Mouse (Mus musculus): ENCODE results near the gene Arpc4. TPM values are rescaled to one million over a fixed set of nuclear protein-coding genes. Genes with fewer than 3 reads are reported as not detected.

Gene Arpc4
- total and polyA plus RNA-seq, 3 experiments: 231 to 375 TPM; not detected in 1

DNA sequence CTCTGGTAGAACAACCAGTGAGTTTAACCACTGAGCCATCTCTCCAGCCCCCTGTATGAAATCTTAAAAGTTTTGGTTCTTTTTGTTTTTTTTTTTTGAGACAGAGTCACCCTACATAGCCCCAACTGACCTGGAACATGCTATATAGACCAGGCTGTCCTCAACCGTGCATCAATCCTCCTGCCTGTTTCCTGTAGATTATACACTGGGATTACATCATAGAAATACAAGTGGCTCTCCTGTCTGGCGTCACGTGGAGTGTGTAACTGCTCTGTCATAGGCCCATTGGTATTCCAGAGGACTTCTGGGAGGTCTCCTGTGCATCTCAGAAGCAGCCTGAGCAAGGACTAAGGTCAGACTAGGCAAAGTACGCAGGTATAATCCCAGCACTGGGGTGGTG is 45.1 kb downstream of the Arpc4 start (continued):
- TF ChIP-seq E2F4 (IDR thresholded peaks at IDR 0.05; ENCODE audit: borderline replicate concordance, low read depth, low read length) (no peak), HCFC1 (IDR thresholded peaks at IDR 0.05; ENCODE audit: low read depth, low read length) (0 out of 2 replicates have a peak, but pooled peaks have one; percentile 40)

- Histone ChIP-seq H3K27ac (ENCODE audit: control insufficient read depth, low read depth, low read length) (no peak overlapping the region), H3K79me2 (ENCODE audit: control insufficient read depth, insufficient read depth, low read length, poor library complexity) (no peaks in the 10 kb centered on the region), H3K4me1 (ENCODE audit: control insufficient read depth in 1 of 2, insufficient read depth in 2 of 2, low read length in 2 of 2) (peaks cover 6 to 16% of the 10 kb centered on the region in 2 experiments; a peak in 3 of 4 replicates), H3K9ac (ENCODE audit: control insufficient read depth, low read depth, low read length, poor library complexity, severe bottlenecking) (no peak overlapping the region), H3K4me3 (ENCODE audit: control insufficient read depth in 1 of 2, insufficient read depth in 1 of 2, low read depth in 2 of 2, low read length in 2 of 2) (no peak overlapping the region), H3K9me3 (replicated peaks; ENCODE audit: insufficient read depth, low read length) (no peaks in the 10 kb centered on the region), H3K36me3 (ENCODE audit: control insufficient read depth in 1 of 2, insufficient read depth in 2 of 2, low read length in 2 of 2) (peaks cover 0 to 3% of the 10 kb centered on the region in 2 experiments; a peak in 2 of 4 replicates), H3K27me3 (ENCODE audit: control insufficient read depth in 1 of 2, insufficient read depth in 2 of 2, low read length in 2 of 2) (no peaks in the 10 kb centered on the region)
- no peak for TF ChIP-seq TBP (IDR thresholded peaks at IDR 0.05; ENCODE audit: low read depth, low read length)
- TF ChIP-seq ELF1 (IDR thresholded peaks at IDR 0.05; ENCODE audit: low read depth, low read length): no peak
- no peak for TF ChIP-seq GABPA (IDR thresholded peaks at IDR 0.05; ENCODE audit: low read depth, low read length)
- no peak for TF ChIP-seq MXI1 (IDR thresholded peaks at IDR 0.05; ENCODE audit: low read depth, low read length)
- TF ChIP-seq POLR2AphosphoS2 (IDR thresholded peaks at IDR 0.05; ENCODE audit: low read length): no peak
- TF ChIP-seq ETS1 (IDR thresholded peaks at IDR 0.05; ENCODE audit: low read depth, low read length): no peak
- no peak for TF ChIP-seq MAZ (IDR thresholded peaks at IDR 0.05; ENCODE audit: low read depth, low read length)
- TF ChIP-seq CHD1 (IDR thresholded peaks at IDR 0.05; ENCODE audit: low read depth, low read length): no peak
- no peak for TF ChIP-seq NELFE (IDR thresholded peaks at IDR 0.05; ENCODE audit: low read depth, low read length)
- TF ChIP-seq USF2 (IDR thresholded peaks at IDR 0.05; ENCODE audit: borderline replicate concordance in 1 of 2, insufficient read depth in 1 of 2, low read depth in 1 of 2, low read length in 2 of 2): no peak
- DNase-seq (ENCODE audit: low read depth, low spot score): no peak
These were observed 46.3 kb downstream of the Arpc4 start for GRCm38 (mm10) chr6:113424187-113424586.

DNA sequence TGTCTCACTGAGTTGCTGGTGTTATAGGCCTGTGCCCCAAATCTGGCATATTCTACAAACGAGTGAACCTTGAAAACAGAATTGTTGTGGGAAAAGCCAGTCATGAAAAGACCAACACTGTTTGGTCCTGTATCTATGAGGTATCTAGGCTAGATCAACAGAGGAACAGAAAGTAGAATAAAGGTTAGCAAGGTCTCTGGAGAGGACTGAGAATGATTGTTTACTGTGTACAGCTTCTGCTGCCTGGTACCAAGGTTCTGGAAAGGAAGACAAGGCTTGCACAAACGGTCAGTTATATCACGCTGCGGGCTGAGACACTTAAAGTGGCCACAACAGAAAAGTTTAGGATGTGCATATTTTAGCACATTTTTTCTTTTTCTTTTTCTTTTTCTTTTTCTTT is 48.8 kb downstream of the Arpc4 start:
- Histone ChIP-seq H3K4me3 (ENCODE audit: control insufficient read depth in 1 of 2, insufficient read depth in 1 of 2, low read depth in 2 of 2, low read length in 2 of 2) (no peak overlapping the region), H3K9me3 (replicated peaks; ENCODE audit: insufficient read depth, low read length) (no peaks in the 10 kb centered on the region), H3K9ac (ENCODE audit: control insufficient read depth, low read depth, low read length, poor library complexity, severe bottlenecking) (no peak overlapping the region), H3K27me3 (ENCODE audit: control insufficient read depth in 1 of 2, insufficient read depth in 2 of 2, low read length in 2 of 2) (no peaks in the 10 kb centered on the region), H3K4me1 (ENCODE audit: control insufficient read depth in 1 of 2, insufficient read depth in 2 of 2, low read length in 2 of 2) (peaks cover 6 to 12% of the 10 kb centered on the region in 2 experiments; a peak in 3 of 4 replicates), H3K27ac (ENCODE audit: control insufficient read depth, low read depth, low read length) (no peak overlapping the region), H3K79me2 (ENCODE audit: control insufficient read depth, insufficient read depth, low read length, poor library complexity) (no peaks in the 10 kb centered on the region), H3K36me3 (ENCODE audit: control insufficient read depth in 1 of 2, insufficient read depth in 2 of 2, low read length in 2 of 2) (peaks cover 0 to 3% of the 10 kb centered on the region in 2 experiments; a peak in 2 of 4 replicates)
- no peak for DNase-seq (ENCODE audit: low read depth, low spot score)
- TF ChIP-seq POLR2A (IDR thresholded peaks at IDR 0.05; ENCODE audit: control insufficient read depth in 1 of 2, insufficient read depth in 1 of 2, low read depth in 1 of 2, low read length in 2 of 2, poor library complexity in 1 of 2) (no peak), NELFE (IDR thresholded peaks at IDR 0.05; ENCODE audit: low read depth, low read length) (no peak), TAL1 (IDR thresholded peaks at IDR 0.05; ENCODE audit: low read length) (no peak), MXI1 (IDR thresholded peaks at IDR 0.05; ENCODE audit: low read depth, low read length) (no peak), CHD2 (IDR thresholded peaks at IDR 0.05; ENCODE audit: low read length) (no peak), BHLHE40 (IDR thresholded peaks at IDR 0.05; ENCODE audit: borderline replicate concordance, low read depth, low read length) (no peak), ELF1 (IDR thresholded peaks at IDR 0.05; ENCODE audit: low read depth, low read length) (no peak), UBTF (IDR thresholded peaks at IDR 0.05; ENCODE audit: borderline replicate concordance, insufficient read depth, low read depth, low read length) (no peak)

Measured in MEL (cell line).